Mouse (Mus musculus): ENCODE results near the gene AU022751. TPM values are rescaled to one million over a fixed set of nuclear protein-coding genes. Genes with fewer than 3 reads are reported as not detected.
"Not testable (repeated sequence)": the region's sequence is repeated elsewhere in the genome, so short reads cannot be mapped to it uniquely, and the experiment has no call there.

The AU022751 gene
- polyA plus RNA-seq (2015; fragmentation: Nextera tagmentation; extraction: Ambion mirVana), result 0.14 TPM in 1 of 2 replicates, not detected in the other

- no peaks in the 10 kb centered on the region for H3K36me3 ChIP-seq
- no peak within 1 kb of the TSS for H3K9ac ChIP-seq
- no peak within 1 kb of the TSS for H3K4me3 ChIP-seq
- H3K4me1 ChIP-seq (replicated peaks), result no peaks in the 10 kb centered on the region
- H3K27me3 ChIP-seq, result no peaks in the 10 kb centered on the region
- H3K4me2 ChIP-seq, result no peak within 1 kb of the TSS
- WGBS, result 93% methylated on average over 39 of the region's 39 CpGs
- H3K27ac ChIP-seq (replicated peaks), result no peak within 1 kb of the TSS
- peaks cover 18% of the 10 kb centered on the region for H3K9me3 ChIP-seq
- no peak for ATAC-seq (ENCODE audit: low FRiP score, low read depth)
Observed at GRCm38 (mm10) chrX:6082954-6083680, at the start of gene AU022751. Gene AU022751, minus strand, starts transcription at chrX:6083419.

- Histone ChIP-seq H3K27ac (replicated peaks) (peak overlapping the region; percentile 86), H3K4me3 (peak overlapping the region; percentile 50), H3K4me2 (peak overlapping the region; percentile 58), H3K9me3 (no peaks in the 10 kb centered on the region), H3K9ac (peak overlapping the region; percentile 69), H3K4me1 (replicated peaks) (no peaks in the 10 kb centered on the region), H3K36me3 (no peaks in the 10 kb centered on the region), H3K27me3 (no peaks in the 10 kb centered on the region)
- 13% methylated on average over 22 of the region's 30 CpGs for WGBS
- ATAC-seq (ENCODE audit: low FRiP score, low read depth), result peak; percentile 97
Observed at GRCm38 (mm10) chrX:6091996-6092757, 9.0 kb upstream of the AU022751 start.

GRCm38 (mm10) chrX:6091547-6091946 lies 8.3 kb upstream of the AU022751 start:
- 24% methylated on average over 12 of the region's 12 CpGs for WGBS
- peak; percentile 77 for ATAC-seq (ENCODE audit: low FRiP score, low read depth)

GRCm38 (mm10) chrX:6061563-6061962 lies 21.7 kb downstream of the AU022751 start:
- H3K27me3 ChIP-seq, result no peaks in the 10 kb centered on the region
- 91% methylated on average over 1 of the region's 1 CpGs for WGBS
- H3K9me3 ChIP-seq, result no peaks in the 10 kb centered on the region
- no peaks in the 10 kb centered on the region for H3K4me1 ChIP-seq (replicated peaks)
- no peak overlapping the region for H3K4me2 ChIP-seq
- H3K4me3 ChIP-seq, result no peak overlapping the region
- no peaks in the 10 kb centered on the region for H3K36me3 ChIP-seq
- no peak for ATAC-seq (ENCODE audit: low FRiP score, low read depth)
- no peak overlapping the region for H3K27ac ChIP-seq (replicated peaks)
- no peak overlapping the region for H3K9ac ChIP-seq

More at GRCm38 (mm10) chrX:6091547-6091946, 8.3 kb upstream of the AU022751 start:
- Histone ChIP-seq H3K27ac (replicated peaks) (peak overlapping the region; percentile 86), H3K9ac (peak overlapping the region; percentile 69), H3K4me2 (peak overlapping the region; percentile 58), H3K4me1 (replicated peaks) (no peaks in the 10 kb centered on the region), H3K4me3 (peak overlapping the region; percentile 50), H3K9me3 (no peaks in the 10 kb centered on the region), H3K27me3 (no peaks in the 10 kb centered on the region), H3K36me3 (no peaks in the 10 kb centered on the region)

- H3K27me3 ChIP-seq, H3K9me3 ChIP-seq, H3K36me3 ChIP-seq, H3K9ac ChIP-seq: not testable (repeated sequence)
- Histone ChIP-seq H3K4me2 (peak overlapping the region; percentile 51), H3K27ac (replicated peaks) (peak overlapping the region; percentile 68), H3K4me3 (peak overlapping the region; percentile 41), H3K4me1 (replicated peaks) (peaks cover 13% of the 10 kb centered on the region; the same call in 1 of the 2 replicates)
- 24% methylated on average over 20 of the region's 60 CpGs for WGBS
- peak; percentile 65 for ATAC-seq (ENCODE audit: low FRiP score, low read depth)
Observed at GRCm38 (mm10) chrX:6047936-6048614, 35.1 kb downstream of the AU022751 start.

GRCm38 (mm10) chrX:6047066-6047935 lies 35.9 kb downstream of the AU022751 start, which contains the start of gene Nudt11:
Gene Nudt11, plus strand, starts transcription at chrX:6047453.
- Histone ChIP-seq H3K27ac (replicated peaks) (peak within 1 kb of the TSS; percentile 68), H3K4me1 (replicated peaks) (peaks cover 13% of the 10 kb centered on the region; the same call in 1 of the 2 replicates), H3K4me2 (peak within 1 kb of the TSS; percentile 51), H3K4me3 (peak within 1 kb of the TSS; percentile 41)
- not testable (repeated sequence) for H3K9me3 ChIP-seq, H3K27me3 ChIP-seq, H3K9ac ChIP-seq, H3K36me3 ChIP-seq
- peak; percentile 94 for ATAC-seq (ENCODE audit: low FRiP score, low read depth)
- no CpG with 5 or more reads among the region's 121 CpGs for WGBS

Small RNAs within 50 kb of the gene (microRNA-seq; reads per million reads assigned to microRNA genes)
- gene Gm27360, result not detected

Other genes starting within 250 kb of the AU022751 start
- 23.2 and 24.9 TPM in 2 replicates for gene Nudt11, start 36.0 kb downstream of the AU022751 start, polyA plus RNA-seq (2015; fragmentation: Nextera tagmentation; extraction: Ambion mirVana)
- gene Nudt10, start 89.6 kb upstream of the AU022751 start, polyA plus RNA-seq (2015; fragmentation: Nextera tagmentation; extraction: Ambion mirVana), result 49.0 and 51.4 TPM in 2 replicates
- 0.14 and 0.25 TPM in 2 replicates for gene Bmp15, start 237.3 kb upstream of the AU022751 start, polyA plus RNA-seq (2015; fragmentation: Nextera tagmentation; extraction: Ambion mirVana)

All from hindbrain, embryonic 15.5 days (tissue).